Mouse (Mus musculus) frontal cortex, adult 2 months (tissue): ENCODE data around the gene Asb1. TPM values are rescaled to one million over a fixed set of nuclear protein-coding genes. Genes with fewer than 3 reads are reported as not detected.
A peak's percentile ranks its signal among the peaks of the same experiment; 100 is the strongest.

Experiments
- DNase-seq, 2 experiments: peaks; one replicate each; pipeline ENCODE4 v3.0.0; 2022; ENCODE audit warnings: low spot score in 1 of 2; ENCODE audit errors: extremely low spot score in 1 of 2
- polyA plus RNA-seq: library from polyadenylated mRNA; depleted of rRNA; stranded (reverse); fragments of >200 nt; gene quantifications from 2 replicates; pipeline ENCODE4 v1.2.3, GENCODE M21; 2012

Gene Asb1
- polyA plus RNA-seq, 1 experiment: 20.1 TPM

- DNase-seq: no peak
Observed at GRCm38 (mm10) chr1:91541042-91541592, 773 bp downstream of the Asb1 start.

- no peak for DNase-seq
Observed at GRCm38 (mm10) chr1:91543974-91544373, 3.6 kb downstream of the Asb1 start.

DNA sequence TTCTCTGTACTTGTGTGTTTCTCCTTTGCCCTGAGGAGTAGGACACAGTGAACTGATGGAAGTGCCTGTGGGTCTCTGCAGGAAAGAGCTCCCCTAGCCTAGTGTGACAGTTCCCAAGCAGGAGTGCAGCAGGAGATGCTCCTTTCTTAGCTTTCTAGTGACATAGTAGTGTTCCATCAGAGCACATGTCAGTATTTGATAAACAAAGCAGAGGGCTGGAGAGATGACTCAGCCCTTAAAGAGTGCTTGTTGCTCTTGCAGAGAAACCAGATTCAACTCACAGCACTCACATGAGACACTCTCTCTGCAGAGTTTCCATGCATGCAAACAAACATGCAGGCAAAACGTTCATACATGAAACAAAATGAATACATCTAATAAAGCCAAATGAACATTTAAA, 4.9 kb downstream of the Asb1 start:
- no peak for DNase-seq

- no peak for DNase-seq
Observed at GRCm38 (mm10) chr1:91547567-91547966, 7.2 kb downstream of the Asb1 start.

- DNase-seq: no peak
Observed at GRCm38 (mm10) chr1:91549073-91549472, 8.7 kb downstream of the Asb1 start.

DNA sequence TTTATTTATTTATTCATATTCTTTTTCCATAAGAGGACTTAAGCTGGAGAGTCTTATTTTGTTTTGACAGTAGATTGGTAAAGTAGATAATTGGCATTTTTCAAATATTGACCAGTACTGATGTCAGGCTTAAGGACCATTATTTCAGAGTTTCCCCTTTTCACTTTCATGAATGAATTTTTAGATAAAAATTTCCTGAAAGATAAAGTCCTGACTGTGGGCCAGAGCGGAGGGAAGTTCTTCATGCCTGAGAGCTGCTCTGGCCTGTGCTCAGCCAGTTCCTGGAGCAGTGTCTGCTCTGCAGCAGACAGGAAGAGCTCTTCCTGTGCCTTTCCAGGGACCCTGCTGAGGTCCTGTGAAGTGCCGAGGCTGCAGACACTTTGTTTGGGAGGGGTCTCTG, 16.8 kb downstream of the Asb1 start:
- DNase-seq: no peak

- no peak for DNase-seq
Observed at GRCm38 (mm10) chr1:91561226-91561625, 20.9 kb downstream of the Asb1 start.

GRCm38 (mm10) chr1:91562977-91563590, 22.7 kb downstream of the Asb1 start:
- no peak for DNase-seq

GRCm38 (mm10) chr1:91564004-91564403, 23.7 kb downstream of the Asb1 start:
- DNase-seq: no peak

GRCm38 (mm10) chr1:91564598-91564997, 24.3 kb downstream of the Asb1 start:
- DNase-seq: no peak

- DNase-seq: no peak
Observed at GRCm38 (mm10) chr1:91567269-91567668, 26.9 kb downstream of the Asb1 start.

GRCm38 (mm10) chr1:91572458-91572857, 32.1 kb downstream of the Asb1 start:
- no peak for DNase-seq

GRCm38 (mm10) chr1:91574208-91574607, 33.9 kb downstream of the Asb1 start:
- DNase-seq: peak; percentile 33 to 75

GRCm38 (mm10) chr1:91577883-91578517, 37.7 kb downstream of the Asb1 start:
- DNase-seq: no peak

GRCm38 (mm10) chr1:91580503-91580902, 40.2 kb downstream of the Asb1 start:
- no peak for DNase-seq

- no peak for DNase-seq
Observed at GRCm38 (mm10) chr1:91581206-91581605, 40.9 kb downstream of the Asb1 start.

DNA sequence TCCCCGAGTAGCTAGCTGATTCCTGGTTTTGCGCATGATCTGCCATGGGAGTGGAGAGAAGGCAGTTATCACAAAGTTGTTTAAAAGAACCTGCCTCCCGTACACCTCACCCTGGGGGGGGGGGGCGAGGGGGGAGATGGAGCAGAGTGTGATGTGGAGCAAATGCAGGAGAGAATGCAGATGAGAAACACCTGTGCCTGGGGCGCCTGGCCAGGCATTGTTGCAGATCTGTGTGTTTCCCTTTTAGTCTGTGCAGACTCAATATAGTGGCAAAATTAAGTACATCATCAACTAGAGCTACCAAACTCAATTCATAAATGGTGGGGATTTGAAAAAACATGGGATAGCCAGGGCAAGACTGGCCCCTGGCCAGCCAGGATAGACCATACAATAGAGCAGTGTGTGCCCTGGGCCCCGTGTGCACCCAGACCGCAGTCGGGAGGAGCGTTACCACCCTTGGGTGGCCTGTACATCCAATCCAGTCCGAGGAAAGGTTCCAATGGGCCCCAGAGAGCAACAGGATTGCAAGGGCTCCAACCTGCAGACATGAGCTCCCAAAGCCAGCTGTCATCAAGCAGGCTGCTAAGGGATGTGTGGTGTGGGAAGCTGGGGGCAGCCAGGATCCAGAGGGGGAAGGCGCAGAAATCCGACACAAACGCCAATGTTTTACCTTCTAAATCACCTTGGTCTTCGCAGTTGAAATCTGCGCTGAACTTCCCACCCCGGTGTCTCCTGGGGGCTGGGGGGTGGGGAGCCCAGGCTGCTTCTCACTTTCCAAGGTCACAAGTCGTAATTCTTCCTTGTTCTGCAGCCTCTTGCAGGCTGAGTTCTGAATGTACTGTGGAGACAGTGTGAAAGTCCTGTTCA, 44.9 kb downstream of the Asb1 start:
- DNase-seq: no peak

GRCm38 (mm10) chr1:91589738-91590137, 49.4 kb downstream of the Asb1 start:
- DNase-seq: no peak

GRCm38 (mm10) chr1:91595521-91596020, 55.2 kb downstream of the Asb1 start:
- DNase-seq: no peak

GRCm38 (mm10) chr1:91597611-91598010, 57.3 kb downstream of the Asb1 start:
- peak; percentile 57 to 78 for DNase-seq
